Mouse (Mus musculus): ENCODE results near the gene Lmntd1.

GRCm38 (mm10) chr6:145607746-145608145, 6.4 kb downstream of the Lmntd1 start:
- TF ChIP-seq POLR2A (IDR thresholded peaks at IDR 0.05; ENCODE audit: low read depth, low read length) (no peak), CTCF (IDR thresholded peaks at IDR 0.05; ENCODE audit: extremely low read depth, insufficient read length, insufficient replicate concordance, low read depth, low read length) (no peak)

Data from small intestine, adult 2 months (tissue).